Comparison of ENCODE assay signal across 8 mouse cellular contexts in genomic region chr2:174532671-174533363, GRCm38 (mm10). TPM values are rescaled to one million over a fixed set of nuclear protein-coding genes. Genes with fewer than 3 reads are reported as not detected.
DNase-seq lines count a peak whose midpoint lies in the region; ATAC-seq and TF ChIP-seq lines count a peak whose summit lies in the region.
"Had no signal": no experiment of that assay in that cellular context is flagged by ENCODE, and none has a peak within 500 bp of the region (broad histone marks: within the 10 kb centered on the region; RNA-seq: fewer than 3 reads in every experiment).

No protein-coding gene starts in this region.

- no peaks in the 10 kb centered on the region for H3K4me1 ChIP-seq in cerebellum, adult 2 months (ENCODE audit: control insufficient read depth, insufficient read depth, low read length)
- no peaks in the 10 kb centered on the region for H3K4me1 ChIP-seq in hindbrain, embryonic 13.5 days (replicated peaks)

- 58% methylated on average over 12 of the region's 12 CpGs for WGBS in cerebellum, adult 2 months
- 58% methylated on average over 12 of the region's 12 CpGs for WGBS in hindbrain, embryonic 13.5 days

- DNase-seq in thymus, postnatal 4 days, result peak; percentile 41
- no peak for DNase-seq in thymus, postnatal 0 days (ENCODE audit: low spot score)
- peak; percentile 10 to 12 for DNase-seq in cerebellum, adult 2 months
- DNase-seq in layer of hippocampus, postnatal 25 days (ENCODE audit: extremely low spot score in 1 of 2, low spot score in 1 of 2), result peak; percentile 10 to 14
- peak; percentile 20 for DNase-seq in mesoderm, embryonic 11.5 days (ENCODE audit: low read depth, low spot score)
- peak; percentile 15 for DNase-seq in telencephalon, adult 2 months (ENCODE audit: low read depth, low spot score)

- no peak for TF ChIP-seq POLR2A in cerebellum, adult 2 months (IDR thresholded peaks at IDR 0.05; ENCODE audit: borderline replicate concordance, insufficient read depth, low read length)

- no peaks in the 10 kb centered on the region for H3K27me3 ChIP-seq in cerebellum, adult 2 months (ENCODE audit: control insufficient read depth, insufficient read depth, low read length)
- H3K27me3 ChIP-seq in hindbrain, embryonic 13.5 days, result no peaks in the 10 kb centered on the region

- H3K27ac ChIP-seq in cerebellum, adult 2 months (ENCODE audit: insufficient read depth, low read length), result no peak overlapping the region
- 0 out of 2 replicates have a peak overlapping the region, but pooled peaks have one; percentile 31 for H3K27ac ChIP-seq in hindbrain, embryonic 13.5 days

- peak; percentile 55 for TF ChIP-seq CTCF in cerebellum, adult 2 months (IDR thresholded peaks at IDR 0.05; ENCODE audit: borderline replicate concordance, insufficient read depth, low read depth, low read length)

- ATAC-seq in hindbrain, embryonic 13.5 days (ENCODE audit: low FRiP score), result peak; percentile 82

- H3K9me3 ChIP-seq in hindbrain, embryonic 13.5 days, result no peaks in the 10 kb centered on the region

- H3K36me3 ChIP-seq in hindbrain, embryonic 13.5 days, result no peaks in the 10 kb centered on the region

- no peak overlapping the region for H3K9ac ChIP-seq in hindbrain, embryonic 13.5 days

- no peak overlapping the region for H3K4me3 ChIP-seq in cerebellum, adult 2 months (replicated peaks; ENCODE audit: insufficient read depth, low read depth, low read length)
- no peak overlapping the region for H3K4me3 ChIP-seq in hindbrain, embryonic 13.5 days
- H3K4me3 ChIP-seq: myocyte had no signal

- H3K4me2 ChIP-seq in hindbrain, embryonic 13.5 days, result no peak overlapping the region

RNA-seq across cellular contexts. Expression of gene Prelid3b, which starts 59.9 kb away (rescaled TPM):
- 149 TPM in 2 replicates for polyA plus RNA-seq in thymus, postnatal 0 days (2015; fragmentation: Nextera tagmentation; extraction: Ambion mirVana)
- 86.2 and 87.5 TPM in 2 replicates for polyA plus RNA-seq in cerebellum, adult 2 months (2012; rRNA removed)
- polyA plus RNA-seq in hindbrain, embryonic 13.5 days (2015; fragmentation: Nextera tagmentation; extraction: Ambion mirVana), result 111 and 114 TPM in 2 replicates
- 10 to 100 TPM; 36.5 to 42.5 TPM for total RNA-seq in layer of hippocampus, postnatal 25 days (2021)
